Mouse (Mus musculus) kidney, embryonic 14.5 days (tissue): ENCODE measurements at regions not wholly inside any gene's neighbourhood (a gene's known extent, or its start where the extent isn't known, plus 50 kb on each side); places are given as distances from the start of the nearest gene placed in this dataset.
A peak's percentile ranks its signal among the peaks of the same experiment; 100 is the strongest.

ENCODE experiments used
- ATAC-seq: fragments of 200-750 bp; cut with Nextera tagmentation; 2 replicates; pipeline ENCODE4 v1.8.0; 2017; ENCODE audit warnings: moderate number of reproducible peaks, mild to moderate bottlenecking, moderate TSS enrichment, moderate library complexity; ENCODE audit not compliant: low FRiP score, low TSS enrichment
- H3K27ac ChIP-seq: fragments of 300-500 bp; sonication (generic); 2 replicates; pipeline ENCODE4 v1.5.1; 2014; ENCODE audit warnings: low read depth, mild to moderate bottlenecking, low read length, moderate library complexity, mixed read lengths
- H3K27me3 ChIP-seq: fragments of 300-500 bp; sonication (generic); 2 replicates; pipeline ENCODE4 v1.6.1; 2014; ENCODE audit warnings: mild to moderate bottlenecking, low read length; ENCODE audit not compliant: control insufficient read depth, insufficient read depth
- H3K36me3 ChIP-seq: fragments of 300-500 bp; sonication (generic); 2 replicates; pipeline ENCODE4 v1.6.1; 2014; ENCODE audit warnings: low read length, mixed read lengths; ENCODE audit not compliant: control insufficient read depth, insufficient read depth
- H3K4me1 ChIP-seq: fragments of 300-500 bp; sonication (generic); 2 replicates; pipeline ENCODE4 v1.6.1; 2014; ENCODE audit warnings: low read length, mixed read lengths; ENCODE audit not compliant: control insufficient read depth, insufficient read depth
- H3K4me2 ChIP-seq: fragments of 300-500 bp; sonication (generic); replicated peaks from 2 replicates; pipeline ENCODE4 v1.6.1; 2014; ENCODE audit warnings: low read depth, mild to moderate bottlenecking, low read length
- H3K4me3 ChIP-seq: fragments of 300-500 bp; sonication (generic); 2 replicates; pipeline ENCODE4 v1.5.1; 2014; ENCODE audit warnings: mild to moderate bottlenecking, low read length
- H3K9ac ChIP-seq: fragments of 300-500 bp; sonication (generic); 2 replicates; pipeline ENCODE4 v1.6.1; 2014; ENCODE audit warnings: low read depth, mild to moderate bottlenecking, low read length, moderate library complexity
- H3K9me3 ChIP-seq: fragments of 300-500 bp; sonication (generic); 2 replicates; pipeline ENCODE4 v1.6.1; 2016; ENCODE audit warnings: low read length; ENCODE audit not compliant: control insufficient read depth
- WGBS: fragments of 180-500 bp; shearing (Covaris S2); extraction: QIAGEN DNeasy Blood & Tissue Kit; methylation state at CpG from one replicate; pipeline ENCODE4 v1.1.7; 2014; 5-methylcytosine and 5-hydroxymethylcytosine counted together

GRCm38 (mm10) chr5:133389023-133389840 lies 710.3 kb upstream of the Castor2 start:
- Histone ChIP-seq H3K9ac (no peak overlapping the region), H3K4me2 (no peak overlapping the region), H3K4me1 (no peaks in the 10 kb centered on the region), H3K36me3 (no peaks in the 10 kb centered on the region), H3K4me3 (no peak overlapping the region), H3K27ac (no peak overlapping the region), H3K27me3 (no peaks in the 10 kb centered on the region), H3K9me3 (0 out of 2 replicates have a peak, but pooled peaks cover 4% of the 10 kb centered on the region)
- no peak for ATAC-seq
- 78% methylated on average over 6 of the region's 6 CpGs for WGBS

GRCm38 (mm10) chr5:133385374-133386349 lies 713.8 kb upstream of the Castor2 start:
- 78% methylated on average over 10 of the region's 10 CpGs for WGBS
- Histone ChIP-seq H3K4me1 (no peaks in the 10 kb centered on the region), H3K27ac (no peak overlapping the region), H3K9ac (no peak overlapping the region), H3K27me3 (no peaks in the 10 kb centered on the region), H3K4me2 (no peak overlapping the region), H3K9me3 (no peaks in the 10 kb centered on the region), H3K4me3 (no peak overlapping the region), H3K36me3 (no peaks in the 10 kb centered on the region)
- no peak for ATAC-seq

GRCm38 (mm10) chr5:133365771-133366170 lies 733.7 kb upstream of the Castor2 start:
- H3K27me3 ChIP-seq = no peaks in the 10 kb centered on the region
- no peak overlapping the region for H3K4me2 ChIP-seq
- no peaks in the 10 kb centered on the region for H3K9me3 ChIP-seq
- no peak overlapping the region for H3K9ac ChIP-seq
- ATAC-seq = no peak
- 88% methylated on average over 3 of the region's 3 CpGs for WGBS
- H3K4me1 ChIP-seq = no peaks in the 10 kb centered on the region
- H3K36me3 ChIP-seq = no peaks in the 10 kb centered on the region
- H3K4me3 ChIP-seq = no peak overlapping the region
- H3K27ac ChIP-seq = no peak overlapping the region

GRCm38 (mm10) chr5:133347516-133347915 lies 752.0 kb upstream of the Castor2 start:
- H3K4me2 ChIP-seq = no peak overlapping the region
- H3K27ac ChIP-seq = no peak overlapping the region
- no peak overlapping the region for H3K4me3 ChIP-seq
- H3K9me3 ChIP-seq = no peaks in the 10 kb centered on the region
- 90% methylated on average over 3 of the region's 3 CpGs for whole genome bisulfite sequencing
- no peaks in the 10 kb centered on the region for H3K36me3 ChIP-seq
- no peaks in the 10 kb centered on the region for H3K27me3 ChIP-seq
- no peak for ATAC-seq
- no peak overlapping the region for H3K9ac ChIP-seq
- H3K4me1 ChIP-seq = no peaks in the 10 kb centered on the region

- no peaks in the 10 kb centered on the region for H3K36me3 ChIP-seq
- H3K9me3 ChIP-seq = no peaks in the 10 kb centered on the region
- no peak overlapping the region for H3K4me2 ChIP-seq
- WGBS = 10% methylated on average over 3 of the region's 3 CpGs
- no peak overlapping the region for H3K9ac ChIP-seq
- ATAC-seq = peak; percentile 77
- H3K27me3 ChIP-seq = no peaks in the 10 kb centered on the region
- H3K27ac ChIP-seq = no peak overlapping the region
- no peaks in the 10 kb centered on the region for H3K4me1 ChIP-seq
- no peak overlapping the region for H3K4me3 ChIP-seq
Measured at GRCm38 (mm10) chr5:133341973-133342372, 757.5 kb upstream of the Castor2 start.

- no peaks in the 10 kb centered on the region for H3K36me3 ChIP-seq
- H3K27me3 ChIP-seq = no peaks in the 10 kb centered on the region
- WGBS = 77% methylated on average over 2 of the region's 2 CpGs
- H3K9me3 ChIP-seq = no peaks in the 10 kb centered on the region
- no peaks in the 10 kb centered on the region for H3K4me1 ChIP-seq
- ATAC-seq = no peak
- no peak overlapping the region for H3K4me3 ChIP-seq
- H3K27ac ChIP-seq = no peak overlapping the region
- H3K4me2 ChIP-seq = no peak overlapping the region
- H3K9ac ChIP-seq = no peak overlapping the region
Measured at GRCm38 (mm10) chr5:133320626-133321025, 777.5 kb upstream of the Auts2 start.

- ATAC-seq = no peak
- H3K4me1 ChIP-seq = no peaks in the 10 kb centered on the region
- 97% methylated on average over 1 of the region's 1 CpGs for WGBS
Measured at GRCm38 (mm10) chr5:133320206-133320605, 777.1 kb upstream of the Auts2 start.

GRCm38 (mm10) chr5:133314031-133314430 lies 770.9 kb upstream of the Auts2 start:
- Histone ChIP-seq H3K27ac (no peak overlapping the region), H3K4me2 (no peak overlapping the region), H3K4me1 (no peaks in the 10 kb centered on the region), H3K36me3 (no peaks in the 10 kb centered on the region), H3K9me3 (no peaks in the 10 kb centered on the region), H3K27me3 (no peaks in the 10 kb centered on the region), H3K9ac (no peak overlapping the region), H3K4me3 (no peak overlapping the region)
- ATAC-seq = no peak
- whole genome bisulfite sequencing = 58% methylated on average over 7 of the region's 7 CpGs

More at GRCm38 (mm10) chr5:133320206-133320605, 777.1 kb upstream of the Auts2 start:
- H3K9ac ChIP-seq = no peak overlapping the region
- no peaks in the 10 kb centered on the region for H3K27me3 ChIP-seq
- no peaks in the 10 kb centered on the region for H3K36me3 ChIP-seq
- H3K27ac ChIP-seq = no peak overlapping the region
- H3K4me3 ChIP-seq = no peak overlapping the region
- no peaks in the 10 kb centered on the region for H3K9me3 ChIP-seq
- H3K4me2 ChIP-seq = no peak overlapping the region
